Mouse (Mus musculus): ENCODE results near the gene Vps26c.

Vps26c gene

DNA sequence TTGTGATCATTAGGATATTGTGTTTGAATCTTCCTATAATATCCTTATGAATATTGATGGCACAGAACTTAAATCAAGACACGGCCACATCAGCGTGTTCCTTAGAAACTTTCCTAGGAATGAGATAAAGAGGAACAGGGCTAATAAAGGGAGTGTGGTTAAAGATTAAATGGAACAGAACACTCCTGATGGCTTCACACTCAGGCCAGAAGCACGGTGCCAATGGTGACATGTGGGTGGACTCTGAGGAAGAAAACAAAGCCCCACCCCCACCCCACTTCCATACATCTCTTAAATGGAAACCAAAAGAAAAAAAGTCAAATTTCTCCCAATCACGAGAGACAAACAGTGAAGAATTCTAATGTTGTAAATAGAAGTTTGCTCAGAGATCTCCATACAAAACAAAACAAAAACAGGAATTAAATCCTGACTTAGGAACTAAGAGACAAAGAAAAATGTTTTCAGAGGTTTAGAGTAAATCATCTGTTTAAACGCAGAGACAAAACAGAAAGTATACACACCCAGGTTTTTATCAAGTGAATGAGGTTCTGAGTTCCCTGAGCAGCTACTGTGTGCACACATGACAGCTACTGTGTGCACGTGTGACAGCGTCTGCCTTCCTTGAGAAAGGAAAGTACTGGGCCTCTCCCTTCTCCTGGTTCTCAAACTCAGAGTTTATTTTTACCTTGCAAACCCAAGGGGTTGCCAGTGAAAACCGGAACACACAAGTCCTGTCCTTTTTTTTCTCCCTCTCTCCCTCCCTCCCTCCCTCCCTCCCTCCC lies 19.3 kb upstream of the Vps26c start:
- no peak for DNase-seq

DNA sequence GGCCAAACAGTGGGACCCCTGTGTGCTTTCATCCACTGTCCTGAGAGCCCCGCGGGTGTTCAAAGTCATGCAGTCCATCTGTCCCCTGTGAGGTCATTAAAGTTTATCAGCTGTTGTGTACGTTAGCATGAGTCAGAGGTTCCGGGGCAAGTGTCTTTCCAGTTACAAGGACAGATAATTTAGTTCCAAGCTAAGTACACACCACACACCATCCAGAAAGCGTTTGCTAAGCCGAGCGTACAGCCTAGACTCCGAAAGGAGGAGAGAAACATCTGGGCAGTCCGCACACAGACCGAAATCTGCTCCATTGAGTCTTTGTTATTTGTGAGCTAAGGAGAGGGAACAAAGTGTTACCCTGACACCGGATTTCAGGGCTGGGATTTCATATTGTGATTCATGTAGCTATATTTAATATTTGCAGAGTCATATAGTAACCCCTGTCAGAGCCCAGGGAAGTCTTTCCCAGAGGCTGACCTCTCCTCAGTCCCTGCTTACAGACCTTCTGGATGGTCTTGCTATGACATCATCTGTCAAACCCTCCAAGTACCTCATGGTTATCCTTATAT lies 18.0 kb upstream of the Vps26c start:
- no peak for DNase-seq

DNA sequence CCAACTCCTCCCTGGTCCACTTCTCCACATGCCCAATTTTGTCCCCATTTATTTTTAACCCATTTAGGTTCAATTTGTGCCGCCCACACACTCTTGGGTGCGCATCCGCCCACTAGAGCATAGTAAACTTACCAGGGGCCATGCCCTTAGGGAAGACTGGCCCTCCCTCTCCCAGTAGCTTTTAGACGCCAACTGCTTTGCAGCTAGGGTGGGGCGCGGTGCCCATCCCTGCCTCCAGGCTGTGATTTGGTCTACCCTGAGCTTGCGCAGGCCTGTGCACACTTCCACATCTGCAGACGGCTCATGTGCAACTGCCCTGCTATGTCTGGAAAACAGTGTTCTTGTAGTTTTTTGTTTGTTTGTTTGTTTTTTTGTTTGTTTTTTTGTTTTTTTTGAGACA lies 16.3 kb upstream of the Vps26c start:
- no peak for DNase-seq

DNA sequence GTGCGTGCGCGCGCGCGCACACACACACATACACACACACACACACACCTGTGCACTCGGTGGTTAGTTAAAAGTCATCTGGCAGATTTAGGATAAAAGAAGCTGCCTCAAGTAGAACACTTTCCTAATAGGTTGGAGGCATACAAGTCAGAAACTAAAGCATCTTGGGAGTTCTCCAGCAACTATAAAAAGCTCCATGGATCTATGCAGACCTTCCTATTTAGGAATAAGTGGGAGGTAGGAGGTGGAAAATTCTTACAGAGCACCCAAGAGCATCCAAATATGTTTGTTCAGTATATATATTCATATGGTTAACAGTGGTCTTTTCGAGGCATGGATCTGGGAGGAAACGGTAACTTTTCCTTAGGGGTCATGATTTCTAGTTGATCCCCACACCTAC lies 13.5 kb upstream of the Vps26c start:
- DNase-seq = no peak

DNA sequence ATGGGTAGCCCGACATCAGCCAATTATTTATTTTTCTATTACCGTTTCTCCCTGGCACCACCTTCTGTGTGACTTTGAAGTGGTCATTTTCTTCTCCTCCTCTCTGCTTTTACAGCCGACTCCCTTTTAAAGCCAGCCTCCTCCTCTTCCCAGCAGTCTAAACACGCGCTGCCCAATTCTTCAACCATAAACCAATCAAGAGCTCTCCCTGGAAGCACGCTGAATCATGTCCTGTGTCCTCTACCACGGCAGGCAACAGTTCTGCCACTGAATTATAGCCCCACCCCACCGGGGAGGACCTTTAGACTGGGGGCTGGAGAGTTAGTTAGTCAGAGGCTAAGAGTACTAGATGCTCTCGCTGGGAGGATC lies 10.5 kb upstream of the Vps26c start:
- DNase-seq = peak; percentile 36 to 70

DNA sequence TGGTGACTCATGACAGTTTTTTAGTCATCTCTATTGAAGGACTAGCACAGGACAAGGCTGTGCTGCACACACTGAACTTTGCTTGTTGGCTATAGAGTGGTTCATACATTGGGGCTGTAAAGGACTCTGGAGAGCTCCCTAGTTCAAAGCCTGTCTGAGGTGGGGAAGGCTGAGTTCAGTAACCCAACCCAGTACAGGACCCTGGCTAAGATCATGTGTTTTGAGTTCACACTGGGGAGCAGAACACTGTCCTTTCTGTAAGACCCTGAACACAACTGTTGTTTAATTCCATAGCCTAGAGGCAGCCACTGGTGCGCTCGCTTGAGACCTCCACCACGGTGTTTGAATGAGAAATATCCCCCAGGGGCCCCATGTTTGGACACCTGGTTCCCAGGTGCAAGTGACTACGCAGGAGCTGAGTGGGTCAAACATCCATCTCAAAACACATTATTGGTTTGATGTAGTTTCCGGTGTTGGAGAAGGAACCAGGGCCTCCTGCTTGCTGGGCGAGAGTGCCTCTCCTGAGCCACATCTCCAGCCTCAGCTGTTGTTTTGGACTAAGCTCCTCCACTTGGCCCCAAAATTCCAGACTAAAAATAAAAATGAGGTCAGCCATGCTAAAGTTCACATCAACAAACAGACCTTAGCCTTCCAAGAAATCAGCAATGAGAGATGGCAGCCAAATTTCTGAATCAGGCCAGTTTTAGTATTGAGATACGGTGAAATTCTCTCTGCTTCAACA lies 10.0 kb upstream of the Vps26c start:
- DNase-seq = peak; percentile 39 to 73

DNA sequence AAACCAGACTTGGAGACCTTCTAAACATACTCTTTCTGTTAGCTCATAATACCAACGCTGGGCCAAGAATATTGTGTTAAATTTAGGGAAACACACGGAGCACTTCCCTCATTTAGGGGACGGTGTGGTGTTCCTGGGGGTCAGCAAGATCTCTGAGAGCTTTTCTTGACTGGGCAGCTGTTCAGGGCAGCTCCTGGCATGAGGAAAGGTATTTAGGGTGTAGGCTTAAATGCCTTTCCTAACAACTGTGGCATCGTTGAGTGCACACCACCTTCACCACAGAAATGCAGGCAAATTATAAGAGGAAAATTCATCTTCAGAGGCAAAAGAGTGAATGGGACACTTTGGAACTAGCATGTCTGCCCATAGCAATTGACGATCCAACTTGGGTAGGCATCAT lies 9.1 kb upstream of the Vps26c start:
- no peak for DNase-seq

DNA sequence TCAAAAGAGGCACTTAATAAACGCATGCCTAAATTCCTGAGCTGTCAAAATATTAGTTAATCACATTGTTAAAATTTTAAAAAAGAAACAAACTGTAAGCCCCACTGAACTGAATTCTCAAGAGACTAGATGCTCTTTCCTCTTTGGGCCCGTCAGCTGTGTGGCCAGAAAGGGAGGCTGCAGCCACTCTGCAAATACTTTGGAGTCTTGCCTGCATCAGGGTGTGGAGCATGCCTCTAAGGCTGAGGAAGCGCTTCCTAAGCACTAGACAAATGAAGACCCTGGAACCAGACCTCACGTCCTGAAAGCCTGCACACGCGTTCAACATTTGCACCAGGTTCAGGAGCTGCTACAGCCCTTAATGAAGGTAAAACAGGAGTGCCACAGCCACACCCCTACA lies 7.0 kb upstream of the Vps26c start:
- no peak for DNase-seq

DNA sequence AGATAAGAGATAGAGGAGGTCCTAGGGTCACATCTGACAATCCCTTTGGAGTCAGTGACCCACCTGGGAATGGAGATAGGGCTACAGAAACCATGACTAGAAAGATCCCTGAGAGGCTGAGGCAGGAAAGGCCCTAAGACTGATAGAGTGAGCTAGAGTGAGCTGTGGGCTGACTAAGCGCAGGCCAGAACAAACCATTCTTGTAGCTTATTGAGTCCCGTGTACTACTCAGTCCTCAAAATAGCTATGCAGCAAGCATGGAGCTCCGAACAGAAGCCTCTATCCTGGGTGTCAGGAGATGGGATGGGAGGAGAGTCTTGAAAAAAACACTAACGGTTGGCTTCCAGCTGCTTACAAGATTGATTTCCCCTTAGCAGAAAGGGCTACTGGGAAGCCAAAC lies 4.6 kb upstream of the Vps26c start:
- DNase-seq = no peak

DNA sequence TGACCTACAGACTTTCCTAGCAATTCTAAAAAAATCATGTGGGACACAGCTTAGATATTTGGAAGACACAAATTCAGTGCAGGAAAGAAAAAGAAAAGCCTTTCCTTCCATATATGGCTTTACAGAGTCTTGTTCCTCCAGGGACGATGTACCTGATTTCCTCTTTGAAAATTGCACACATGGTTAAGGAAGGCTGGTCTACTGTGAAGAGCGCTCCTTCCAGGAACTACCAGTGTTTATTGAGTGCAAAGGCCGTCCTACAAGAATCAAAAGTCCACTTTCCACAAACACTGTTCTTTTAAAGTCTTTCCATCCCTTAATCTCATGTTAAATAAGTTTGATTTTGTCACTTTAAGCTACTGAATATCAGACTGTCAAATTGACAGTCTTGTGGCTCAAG lies 916 bp upstream of the Vps26c start:
- DNase-seq = no peak

DNA sequence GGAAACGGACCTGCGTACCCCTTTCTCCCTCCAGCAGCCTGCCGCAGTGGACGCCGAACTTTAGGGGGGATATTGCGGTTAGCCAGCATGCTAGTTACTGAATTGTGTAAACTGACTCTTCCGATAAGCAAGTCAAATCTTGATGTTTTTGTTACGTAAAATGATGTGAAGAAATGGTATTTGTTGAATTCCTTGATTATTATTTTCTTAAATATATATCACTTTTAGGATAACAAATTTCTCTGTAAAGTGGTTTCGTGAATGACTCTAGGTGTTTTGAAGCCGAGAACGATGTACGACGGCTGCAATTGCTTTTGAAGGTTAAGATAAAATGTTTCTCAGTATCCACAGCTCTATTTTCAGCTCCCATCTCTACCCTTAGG lies 513 bp upstream of the Vps26c start:
- no peak for DNase-seq

DNA sequence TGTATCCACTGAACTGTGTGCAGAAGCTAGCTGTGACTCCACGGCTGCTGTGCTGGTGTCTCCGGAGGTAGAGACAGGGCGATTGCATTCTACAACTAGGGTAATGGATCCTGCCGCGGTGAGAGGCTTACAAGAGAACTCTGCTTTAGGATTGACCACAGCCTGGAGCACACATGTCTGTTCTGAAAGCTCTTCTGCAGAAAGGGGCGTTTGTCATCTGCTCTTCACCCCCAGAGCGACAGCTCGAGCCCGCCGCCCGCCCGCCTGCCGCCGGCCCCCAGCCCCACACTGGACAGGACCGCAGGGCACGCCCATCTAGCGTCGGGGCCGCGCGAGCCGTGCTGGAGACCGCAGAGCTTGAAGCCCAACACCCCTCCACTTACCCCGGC lies 681 bp downstream of the Vps26c start:
- no peak for DNase-seq

DNA sequence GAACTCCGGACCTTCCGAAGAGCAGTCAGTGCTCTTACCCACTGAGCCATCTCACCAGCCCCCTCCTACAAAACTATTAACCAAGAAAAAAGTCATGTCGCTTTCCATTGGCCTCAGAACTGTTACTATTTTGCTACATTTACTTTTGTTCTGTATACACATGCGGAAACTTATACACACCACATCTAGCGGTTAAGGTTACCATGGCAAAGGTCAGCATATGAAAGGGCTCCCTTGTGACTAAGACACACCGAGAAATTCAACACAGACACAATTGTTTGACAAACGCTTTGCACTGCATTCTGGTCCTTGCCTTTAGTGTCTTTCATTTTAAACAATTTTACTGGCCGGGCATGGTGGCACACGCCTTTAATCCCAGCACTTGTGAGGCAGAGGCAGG lies 1.9 kb downstream of the Vps26c start:
- DNase-seq = no peak

DNA sequence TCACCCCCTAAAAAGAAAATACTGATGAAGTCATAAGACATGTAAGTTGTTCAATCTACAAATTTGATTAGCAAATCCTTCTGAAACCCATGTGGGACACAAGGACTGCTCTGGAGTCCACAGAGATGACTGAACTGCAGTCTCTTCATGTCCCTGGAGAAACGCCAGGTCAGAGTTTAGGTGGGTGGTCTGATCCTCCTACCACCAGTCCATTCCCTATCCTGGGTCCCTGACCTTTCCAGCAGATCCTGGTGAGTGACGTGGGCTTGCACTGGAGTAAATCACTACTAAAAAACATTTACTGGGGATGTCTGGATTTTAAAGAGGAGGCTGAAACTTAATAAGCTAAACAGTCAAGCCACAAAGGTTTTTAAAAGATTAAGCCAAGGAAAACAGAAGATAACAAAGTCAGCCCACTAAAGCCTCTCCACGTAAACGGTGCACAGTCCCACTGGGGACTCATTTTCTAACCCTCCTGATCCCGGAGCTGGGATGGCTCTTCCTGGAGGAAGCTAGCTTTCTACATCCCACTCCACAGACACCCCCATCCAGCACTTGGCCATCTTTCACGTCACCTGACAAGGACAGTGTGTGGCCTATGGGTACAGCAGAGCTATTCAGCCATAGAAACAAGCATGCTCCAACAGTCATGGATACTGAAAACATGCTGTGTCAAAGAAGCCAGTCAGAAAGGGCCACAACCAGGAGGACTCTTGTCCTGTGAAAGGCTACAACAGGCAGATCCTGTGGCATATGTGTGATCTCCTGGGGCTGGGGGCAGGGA lies 2.8 kb downstream of the Vps26c start:
- DNase-seq = no peak

DNA sequence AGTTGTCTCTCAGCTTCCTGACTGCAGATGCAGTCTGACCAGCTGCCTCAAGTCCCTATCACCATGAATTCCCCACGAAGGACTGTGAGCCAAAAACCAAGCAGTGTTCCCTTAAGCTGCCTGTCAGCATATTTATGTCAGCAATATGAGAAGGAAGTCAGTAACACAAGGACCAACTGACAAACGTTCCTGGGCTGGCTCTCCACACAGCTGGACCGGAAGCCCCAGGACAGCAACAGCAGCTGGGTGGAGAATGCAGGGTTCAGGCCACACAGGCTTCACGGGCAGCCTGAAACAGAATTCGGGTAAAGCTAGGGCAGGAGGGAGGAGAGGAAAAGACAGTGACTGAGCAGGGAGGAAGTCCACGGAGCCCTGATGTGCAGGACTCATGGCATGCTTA lies 7.6 kb downstream of the Vps26c start:
- DNase-seq = peak; percentile 39 to 47

DNA sequence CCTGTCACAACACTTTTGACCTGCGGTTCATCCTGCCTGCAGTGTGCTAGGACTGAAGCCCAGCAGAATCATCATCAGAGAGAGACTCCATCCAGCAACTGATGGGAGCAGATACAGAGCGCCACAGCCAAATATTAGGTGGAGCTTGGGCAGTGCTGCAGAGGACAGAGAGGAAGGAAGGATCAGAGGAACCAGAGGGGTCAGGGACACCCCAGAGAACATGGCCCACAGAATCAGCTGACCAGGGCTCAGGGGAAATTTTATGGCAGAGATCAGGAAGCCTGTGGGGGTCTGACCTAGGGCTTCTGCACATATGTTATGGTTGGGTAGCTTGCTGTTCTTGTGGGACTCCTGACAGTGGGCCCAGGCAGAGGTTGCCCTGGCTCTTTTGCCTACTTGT lies 9.0 kb downstream of the Vps26c start:
- DNase-seq = no peak

DNA sequence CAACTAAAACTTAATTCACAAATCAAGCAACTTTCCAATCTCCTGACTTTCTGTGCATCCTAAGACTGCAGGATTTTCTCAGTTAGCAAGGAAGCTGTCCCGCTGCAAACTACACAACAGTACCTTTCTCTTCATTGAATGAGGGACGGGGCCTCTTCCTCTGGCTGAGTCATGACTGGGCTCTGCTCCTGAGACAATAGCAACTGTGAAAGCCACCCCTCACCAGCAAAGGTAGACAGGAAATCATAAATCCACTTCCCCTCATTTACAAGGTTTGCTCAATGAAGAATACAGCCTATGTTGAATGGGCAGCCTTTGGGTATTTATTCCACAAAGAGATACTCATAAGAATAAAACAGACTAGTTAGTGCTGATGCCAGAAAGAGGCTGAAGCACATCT lies 16.6 kb downstream of the Vps26c start:
- no peak for DNase-seq

DNA sequence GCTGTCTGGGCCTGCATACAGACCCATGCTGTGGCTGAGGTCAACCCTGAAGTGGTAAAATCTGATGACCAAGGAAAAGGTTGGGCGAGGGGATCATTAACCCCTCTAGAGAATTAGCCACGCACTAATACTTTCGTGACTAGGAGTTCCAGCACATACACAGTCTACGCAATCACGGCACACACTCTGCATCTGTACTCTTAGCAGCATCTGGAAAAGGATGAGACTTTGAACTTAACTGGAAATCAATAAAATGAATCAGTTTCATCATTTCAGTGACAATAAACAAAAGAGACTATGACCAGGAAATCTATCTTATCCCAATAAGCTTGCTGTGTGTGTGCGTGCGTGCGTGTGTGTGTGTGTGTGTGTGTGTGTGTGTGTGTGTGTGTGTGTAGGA lies 17.9 kb downstream of the Vps26c start:
- no peak for DNase-seq

DNA sequence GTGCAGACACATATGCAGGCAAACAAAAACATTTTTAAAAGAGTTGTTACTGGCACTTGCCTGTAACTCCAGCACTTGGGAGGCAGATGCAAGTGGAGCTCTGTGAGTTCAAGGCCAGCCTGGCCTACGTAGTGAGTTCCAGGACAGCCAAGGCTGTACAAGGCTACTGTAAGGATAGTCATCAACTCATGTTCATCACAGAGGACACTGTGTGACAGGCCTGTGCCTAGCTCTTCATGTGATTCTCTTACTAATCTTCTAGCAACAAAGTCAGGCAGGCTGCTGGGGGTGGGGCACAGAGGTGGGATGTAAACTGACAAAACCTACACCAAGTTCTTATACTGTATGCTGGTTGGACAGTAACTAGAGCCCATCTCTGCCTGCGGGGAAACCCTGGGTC lies 19.6 kb downstream of the Vps26c start:
- no peak for DNase-seq

DNA sequence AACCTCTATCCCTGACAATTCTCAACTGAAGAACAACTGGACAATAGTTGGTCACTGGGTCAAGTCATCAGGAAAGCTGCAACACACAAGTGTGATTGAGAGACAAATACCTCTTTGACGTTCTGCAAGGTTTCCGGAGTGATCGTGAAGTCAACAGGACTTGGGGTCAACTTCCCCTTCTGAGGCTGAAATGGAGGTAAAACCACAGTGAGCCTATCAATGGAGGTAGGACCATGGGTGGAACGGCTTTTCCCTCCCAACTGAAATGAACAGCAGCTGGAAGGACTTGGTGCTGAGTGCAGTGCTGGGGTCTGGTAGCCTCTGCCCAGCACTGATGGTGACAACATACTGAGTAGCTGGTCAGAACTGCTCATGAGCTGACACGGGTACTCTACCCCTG lies 22.4 kb downstream of the Vps26c start:
- DNase-seq = no peak

DNA sequence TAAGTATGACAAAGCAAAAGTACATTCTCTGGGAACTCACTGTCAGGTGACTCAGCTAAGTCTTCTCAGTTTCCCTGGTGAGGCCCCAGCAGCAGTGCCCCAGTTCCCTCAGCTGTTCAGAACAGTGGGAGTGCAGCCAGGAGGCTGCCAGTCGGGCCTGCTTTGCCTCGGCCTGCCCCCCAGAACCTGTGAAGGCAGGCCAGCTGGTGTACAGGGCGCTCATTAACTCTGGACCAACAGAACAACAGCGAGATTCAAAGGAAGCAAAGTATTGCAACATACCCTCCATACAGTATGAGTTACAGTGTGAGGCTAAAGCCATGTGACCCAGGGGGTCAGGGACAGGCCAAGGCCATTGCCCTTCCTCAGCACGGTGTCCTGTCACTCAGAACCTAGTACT lies 28.7 kb downstream of the Vps26c start:
- peak; percentile 13 to 20 for DNase-seq

DNA sequence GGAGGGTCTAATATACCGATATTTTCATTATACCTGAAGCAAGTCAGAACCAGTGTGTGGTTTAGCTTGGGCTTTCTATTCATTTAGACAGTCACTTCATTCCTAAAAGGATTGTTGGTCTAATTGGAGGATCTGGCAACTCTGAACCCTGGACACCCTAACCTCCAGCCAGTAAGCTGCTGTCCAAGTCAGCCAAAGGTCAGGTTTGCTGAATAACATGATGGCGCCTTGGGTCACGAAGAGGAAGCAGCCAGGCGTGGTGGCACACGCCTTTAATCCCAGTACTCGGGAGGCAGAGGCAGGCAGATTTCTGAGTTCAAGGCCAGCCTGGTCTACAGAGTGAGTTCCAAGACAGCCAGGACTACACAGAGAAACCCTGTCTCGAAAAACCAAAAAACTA lies 29.5 kb downstream of the Vps26c start:
- peak in 1 of 2 experiments; percentile 14 for DNase-seq

DNA sequence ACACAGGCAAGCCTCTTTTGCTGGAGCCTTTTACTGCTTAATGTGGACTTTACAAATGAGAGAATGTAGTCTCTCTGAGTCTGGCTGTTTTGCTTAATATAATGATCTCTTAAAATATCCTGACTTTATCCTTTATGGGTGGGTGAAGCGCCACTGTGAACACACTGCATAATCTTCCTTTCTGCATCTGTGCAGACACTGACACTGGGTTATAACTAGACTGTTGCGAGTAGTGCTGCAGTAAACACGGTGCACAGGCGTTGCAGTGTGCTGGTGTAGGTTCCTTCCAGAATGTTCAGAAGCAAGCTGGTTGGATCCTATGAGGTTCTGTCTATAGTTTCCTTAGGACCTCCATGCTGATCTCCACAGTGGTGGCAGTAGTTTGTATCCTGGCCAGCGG lies 37.3 kb downstream of the Vps26c start:
- no peak for DNase-seq

DNA sequence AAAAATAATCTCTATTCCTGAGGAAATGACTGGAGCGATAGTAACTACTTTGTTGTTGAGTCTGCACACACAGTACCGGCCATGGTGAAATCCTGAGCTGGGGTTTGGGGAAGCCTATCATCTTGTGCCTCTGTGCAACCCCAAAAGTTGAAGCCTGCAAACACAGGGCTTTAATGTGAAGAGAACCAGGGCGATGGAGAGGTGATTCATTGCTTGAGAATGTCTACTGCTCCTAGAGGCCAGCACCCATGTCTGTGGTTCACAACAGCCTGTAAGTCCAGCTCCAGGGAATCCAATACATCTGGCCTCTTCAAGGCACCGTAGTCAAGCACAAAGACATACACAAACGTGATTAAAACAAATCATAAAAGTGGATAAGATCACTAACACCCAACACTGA lies 39.3 kb downstream of the Vps26c start:
- DNase-seq = no peak
